Mouse (Mus musculus) heart, postnatal 0 days (tissue): Measurements from ENCODE around the gene Kbtbd6. TPM values are rescaled to one million over a fixed set of nuclear protein-coding genes. Genes with fewer than 3 reads are reported as not detected.

Experiments used
- ATAC-seq: fragments of 200-750 bp; cut with Nextera tagmentation; 2 replicates; pipeline ENCODE4 v1.8.0; 2017; ENCODE audit warnings: low read depth, moderate number of reproducible peaks, moderate library complexity; ENCODE audit not compliant: insufficient read depth
- DNase-seq: peaks from one replicate; pipeline ENCODE4 v3.0.0-alpha.2; 2016; ENCODE audit warnings: low spot score
- H3K27ac ChIP-seq: fragments of 300-500 bp; sonication (generic); 2 replicates; pipeline ENCODE4 v1.5.1; 2014; ENCODE audit warnings: low read depth, mild to moderate bottlenecking
- H3K27me3 ChIP-seq: fragments of 300-500 bp; sonication (generic); 2 replicates; pipeline ENCODE4 v1.6.1; 2014; ENCODE audit warnings: low read length, mixed read lengths; ENCODE audit not compliant: control insufficient read depth, insufficient read depth
- H3K36me3 ChIP-seq: fragments of 300-500 bp; sonication (generic); replicated peaks from 2 replicates; pipeline ENCODE4 v1.6.1; 2014; ENCODE audit warnings: low read length, mixed read lengths; ENCODE audit not compliant: control insufficient read depth, insufficient read depth
- H3K4me1 ChIP-seq: fragments of 300-500 bp; sonication (generic); 2 replicates; pipeline ENCODE4 v1.6.1; 2014; ENCODE audit warnings: antibody characterized with exemption; ENCODE audit not compliant: control insufficient read depth, insufficient read depth
- H3K4me2 ChIP-seq: fragments of 300-500 bp; sonication (generic); 2 replicates; pipeline ENCODE4 v1.6.1; 2014; ENCODE audit warnings: low read depth, mild to moderate bottlenecking, low read length, moderate library complexity
- H3K4me3 ChIP-seq: fragments of 300-500 bp; sonication (generic); 2 replicates; pipeline ENCODE4 v1.5.1; 2014; ENCODE audit warnings: low read depth, low read length
- H3K9ac ChIP-seq: fragments of 300-500 bp; sonication (generic); replicated peaks from 2 replicates; pipeline ENCODE4 v1.6.1; 2014; ENCODE audit warnings: low read depth, low read length, mixed read lengths
- H3K9me3 ChIP-seq: fragments of 300-500 bp; sonication (generic); replicated peaks from 2 replicates; pipeline ENCODE4 v1.6.1; 2016; ENCODE audit warnings: low read length; ENCODE audit not compliant: control insufficient read depth
- CTCF ChIP-seq: IDR thresholded peaks from 2 replicates; pipeline ENCODE4 v1.5.1; 2016; ENCODE audit warnings: antibody characterized with exemption, control low read depth, low read depth
- EP300 ChIP-seq: IDR thresholded peaks from 2 replicates; pipeline ENCODE4 v1.6.1; 2016; ENCODE audit warnings: antibody characterized with exemption, low read depth
- WGBS: fragments of 180-500 bp; shearing (Covaris S2); extraction: QIAGEN DNeasy Blood & Tissue Kit; methylation state at CpG from one replicate; pipeline ENCODE4 v1.1.7; 2014; 5-methylcytosine and 5-hydroxymethylcytosine counted together
- polyA plus RNA-seq: library from polyadenylated mRNA; unstranded; fragments of >200 nt; fragmentation: Nextera tagmentation; extraction: Ambion mirVana; gene quantifications from 2 replicates; pipeline ENCODE4 v1.2.1, GENCODE M21; 2015
- total RNA-seq: library from RNA; depleted of rRNA; stranded (reverse); fragments of >200 nt; gene quantifications from 2 replicates; pipeline ENCODE4 v1.2.3, GENCODE M21; 2014; ENCODE audit warnings: low replicate concordance

The Kbtbd6 gene
- total and polyA plus RNA-seq, 2 experiments from 2014 or later = 0.23 to 0.48 TPM

DNA sequence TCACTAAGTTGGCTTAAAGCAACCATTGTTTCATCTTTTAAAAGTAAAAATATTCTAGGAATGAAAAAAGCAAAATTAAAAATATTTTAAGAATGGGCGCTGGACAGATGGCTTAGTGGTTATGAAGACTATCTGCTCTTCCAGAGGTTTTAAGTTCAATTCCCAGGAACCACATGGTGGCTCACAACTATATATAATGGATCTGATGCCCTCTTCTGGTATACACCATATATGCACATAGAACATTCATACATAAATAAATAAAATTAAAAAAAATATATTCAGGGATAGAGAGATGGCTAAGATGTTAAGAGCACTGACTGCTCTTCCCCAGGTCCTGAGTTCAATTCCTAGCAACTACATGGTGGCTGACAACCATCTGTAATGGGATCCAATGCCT is 14.0 kb downstream of the Kbtbd6 start:
- Histone ChIP-seq H3K4me2 (no peak overlapping the region), H3K4me1 (no peaks in the 10 kb centered on the region), H3K4me3 (no peak overlapping the region), H3K9ac (no peak overlapping the region), H3K27ac (no peak overlapping the region), H3K27me3 (no peaks in the 10 kb centered on the region), H3K9me3 (no peaks in the 10 kb centered on the region), H3K36me3 (peaks cover 81% of the 10 kb centered on the region)
- ATAC-seq (no peak), DNase-seq (no peak)
- no peak for TF ChIP-seq EP300
- no peak for TF ChIP-seq CTCF
- WGBS = 75% methylated on average over 1 of the region's 1 CpGs

DNA sequence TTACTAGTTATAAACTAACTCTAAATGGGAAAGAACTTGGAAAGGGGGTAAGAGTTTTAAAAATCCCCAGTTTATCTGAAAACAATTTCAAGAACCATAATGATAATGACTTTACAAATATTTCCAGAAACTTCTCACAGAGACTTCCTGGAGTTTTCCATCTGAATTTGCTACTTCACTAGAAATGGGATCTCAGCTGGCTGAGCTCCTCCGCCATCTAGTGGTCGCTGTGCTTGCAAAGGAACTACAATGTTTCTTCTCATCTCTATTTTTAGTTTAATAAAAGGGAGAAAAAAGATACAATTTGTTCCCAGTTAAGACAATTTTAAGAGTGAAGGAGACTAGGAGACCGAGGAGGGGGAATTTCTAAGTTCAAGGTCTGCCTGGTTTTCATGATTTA is 16.0 kb downstream of the Kbtbd6 start:
- DNase-seq (peak; percentile 60), ATAC-seq (no peak)
- no peak overlapping the region for H3K4me3 ChIP-seq
- peaks cover 84% of the 10 kb centered on the region for H3K36me3 ChIP-seq
- no peak overlapping the region for H3K27ac ChIP-seq
- WGBS = 13% methylated on average over 3 of the region's 3 CpGs
- H3K9ac ChIP-seq = no peak overlapping the region
- TF ChIP-seq EP300 (no peak), CTCF (peak; percentile 80)
- no peaks in the 10 kb centered on the region for H3K9me3 ChIP-seq
- H3K4me2 ChIP-seq = no peak overlapping the region
- no peaks in the 10 kb centered on the region for H3K27me3 ChIP-seq
- no peaks in the 10 kb centered on the region for H3K4me1 ChIP-seq

DNA sequence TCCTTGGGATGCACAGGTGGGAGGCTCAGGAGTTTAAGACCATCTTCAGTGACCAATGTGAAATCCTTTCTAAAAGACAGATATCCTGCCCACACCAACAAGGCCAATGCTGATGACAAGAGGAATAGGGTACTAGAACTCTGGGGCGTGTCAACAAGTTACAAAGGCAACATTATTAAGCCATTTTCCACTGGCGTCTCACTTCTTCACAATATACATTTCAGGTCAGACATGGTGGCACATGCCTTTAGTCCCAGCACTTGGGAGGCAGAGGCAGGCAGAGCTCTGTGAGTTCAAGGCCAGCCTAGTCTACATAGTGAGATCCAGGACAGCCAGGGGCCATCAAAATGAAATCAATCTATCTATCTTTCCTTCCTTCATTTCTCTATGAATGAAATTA is 21.7 kb downstream of the Kbtbd6 start:
- H3K4me3 ChIP-seq = no peak overlapping the region
- no peaks in the 10 kb centered on the region for H3K27me3 ChIP-seq
- no peaks in the 10 kb centered on the region for H3K9me3 ChIP-seq
- no peak overlapping the region for H3K9ac ChIP-seq
- TF ChIP-seq EP300 = no peak
- TF ChIP-seq CTCF = no peak
- H3K4me2 ChIP-seq = no peak overlapping the region
- DNase-seq (no peak), ATAC-seq (no peak)
- H3K27ac ChIP-seq = no peak overlapping the region
- WGBS = 88% methylated on average over 2 of the region's 2 CpGs
- H3K36me3 ChIP-seq = peaks cover 78% of the 10 kb centered on the region
- no peaks in the 10 kb centered on the region for H3K4me1 ChIP-seq

DNA sequence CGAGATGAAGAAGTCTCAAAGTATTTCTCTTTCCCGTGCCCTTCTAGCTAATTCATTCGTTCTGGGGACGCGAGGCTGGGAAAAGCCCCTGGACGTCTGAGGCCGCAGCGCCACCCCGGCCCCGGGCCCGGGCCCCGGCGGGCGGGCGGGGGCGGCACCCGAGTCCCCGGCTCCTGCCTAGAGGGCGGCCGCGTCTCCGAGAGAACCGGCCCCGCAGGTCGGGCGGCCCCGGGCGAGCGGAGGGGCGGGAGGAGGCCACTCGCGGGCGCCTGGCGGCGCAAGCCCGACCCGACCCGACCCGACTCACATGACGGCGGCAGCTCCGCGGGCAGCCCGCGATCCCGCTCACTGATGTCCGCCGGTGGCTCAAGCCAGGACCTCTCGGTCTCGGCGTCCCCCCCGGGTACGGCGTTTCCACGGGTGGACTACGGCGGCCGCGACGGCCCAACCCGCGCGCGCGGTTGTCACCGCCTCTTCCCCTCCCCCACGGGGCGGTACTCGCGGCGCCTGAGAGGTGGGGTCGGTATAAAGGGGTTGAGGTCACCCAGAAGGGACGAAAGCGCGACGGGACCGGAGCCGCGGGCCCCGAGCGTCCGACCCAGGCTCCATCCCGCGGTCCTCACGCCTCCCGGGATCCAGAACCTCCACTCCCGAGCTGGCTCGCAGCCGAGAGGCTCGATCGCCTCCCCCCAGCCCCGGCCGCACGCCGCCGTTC is 29.1 kb downstream of the Kbtbd6 start, which contains the start of gene Elf1:
TSS of gene Elf1 (plus strand) at position 571 of the 715 bp plus-strand sequence.
- no peak for TF ChIP-seq CTCF
- TF ChIP-seq EP300 = peak; percentile 95
- Histone ChIP-seq H3K4me1 (peaks cover 20% of the 10 kb centered on the region), H3K36me3 (peaks cover 13% of the 10 kb centered on the region), H3K4me3 (peak within 1 kb of the TSS; percentile 68), H3K27me3 (no peaks in the 10 kb centered on the region), H3K9me3 (no peaks in the 10 kb centered on the region), H3K27ac (peak within 1 kb of the TSS; percentile 97), H3K9ac (peak within 1 kb of the TSS; percentile 94), H3K4me2 (peak within 1 kb of the TSS; percentile 67)
- peak; percentile 85 for ATAC-seq
- peak; percentile 88 for DNase-seq
- under 1% methylated on average over 92 of the region's 96 CpGs for WGBS

DNA sequence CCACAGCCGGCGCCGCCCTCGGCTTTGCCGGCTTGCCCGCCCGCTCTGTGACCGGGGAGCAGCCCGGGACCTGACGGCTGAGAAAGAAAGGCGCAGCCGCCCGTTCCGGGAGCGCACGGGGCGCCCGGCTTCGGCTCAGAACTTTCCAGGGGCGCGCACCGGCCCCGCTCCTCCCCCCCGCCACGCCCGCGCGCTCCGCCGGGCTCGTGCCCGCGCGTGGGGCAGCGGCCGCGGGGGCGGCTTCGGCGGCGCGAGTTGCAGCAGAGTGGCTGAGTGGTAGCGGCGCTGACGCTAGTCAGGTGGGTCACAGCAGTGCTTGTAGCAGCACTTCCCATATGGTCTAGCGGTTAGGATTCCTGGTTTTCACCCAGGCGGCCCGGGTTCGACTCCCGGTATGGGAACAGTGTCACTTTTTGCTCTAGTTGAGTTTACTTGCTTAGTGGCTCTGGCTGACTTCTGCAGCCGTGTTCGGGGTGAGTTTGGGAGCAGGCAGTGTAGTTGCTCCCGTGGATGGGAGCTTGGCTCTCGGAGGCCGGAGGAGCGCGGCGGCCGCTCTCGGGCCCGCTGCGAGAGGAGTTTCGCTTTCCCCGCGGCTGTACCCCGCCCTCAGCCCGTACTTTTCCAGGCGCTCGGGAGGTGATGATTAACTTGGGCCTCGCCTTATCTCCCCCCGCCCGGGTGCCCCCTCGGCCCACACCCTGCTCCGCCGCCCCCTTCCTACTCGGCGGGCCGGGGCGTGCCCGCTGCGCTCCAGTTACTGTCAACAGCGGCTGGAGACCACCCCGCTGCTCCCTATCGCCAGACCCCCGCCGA is 29.9 kb downstream of the Kbtbd6 start, which contains the start of gene Wbp4:
TSS of gene Wbp4 (minus strand) at position 182 of the 813 bp plus-strand sequence.
- peak; percentile 8; the same call in 1 of the 2 replicates for TF ChIP-seq EP300
- no peak for TF ChIP-seq CTCF
- WGBS = under 1% methylated on average over 74 of the region's 86 CpGs
- H3K27me3 ChIP-seq = no peaks in the 10 kb centered on the region

More for the DNA sequence above, 29.9 kb downstream of the Kbtbd6 start, which contains the start of gene Wbp4:
- peak within 1 kb of the TSS; percentile 67 for H3K4me2 ChIP-seq
- ATAC-seq (peak; percentile 86), DNase-seq (peak; percentile 82)
- peaks cover 23% of the 10 kb centered on the region for H3K4me1 ChIP-seq
- H3K27ac ChIP-seq = peak within 1 kb of the TSS; percentile 97
- H3K36me3 ChIP-seq = peaks cover 11% of the 10 kb centered on the region
- H3K9ac ChIP-seq = peak within 1 kb of the TSS; percentile 94
- H3K9me3 ChIP-seq = no peaks in the 10 kb centered on the region
- H3K4me3 ChIP-seq = peak within 1 kb of the TSS; percentile 68
